Mouse (Mus musculus): ENCODE results near the gene Mrps7. TPM values are rescaled to one million over a fixed set of nuclear protein-coding genes. Genes with fewer than 3 reads are reported as not detected.

Mrps7 gene
- polyA plus RNA-seq, 1 experiment from 2014 or later: 49.5 TPM

DNA sequence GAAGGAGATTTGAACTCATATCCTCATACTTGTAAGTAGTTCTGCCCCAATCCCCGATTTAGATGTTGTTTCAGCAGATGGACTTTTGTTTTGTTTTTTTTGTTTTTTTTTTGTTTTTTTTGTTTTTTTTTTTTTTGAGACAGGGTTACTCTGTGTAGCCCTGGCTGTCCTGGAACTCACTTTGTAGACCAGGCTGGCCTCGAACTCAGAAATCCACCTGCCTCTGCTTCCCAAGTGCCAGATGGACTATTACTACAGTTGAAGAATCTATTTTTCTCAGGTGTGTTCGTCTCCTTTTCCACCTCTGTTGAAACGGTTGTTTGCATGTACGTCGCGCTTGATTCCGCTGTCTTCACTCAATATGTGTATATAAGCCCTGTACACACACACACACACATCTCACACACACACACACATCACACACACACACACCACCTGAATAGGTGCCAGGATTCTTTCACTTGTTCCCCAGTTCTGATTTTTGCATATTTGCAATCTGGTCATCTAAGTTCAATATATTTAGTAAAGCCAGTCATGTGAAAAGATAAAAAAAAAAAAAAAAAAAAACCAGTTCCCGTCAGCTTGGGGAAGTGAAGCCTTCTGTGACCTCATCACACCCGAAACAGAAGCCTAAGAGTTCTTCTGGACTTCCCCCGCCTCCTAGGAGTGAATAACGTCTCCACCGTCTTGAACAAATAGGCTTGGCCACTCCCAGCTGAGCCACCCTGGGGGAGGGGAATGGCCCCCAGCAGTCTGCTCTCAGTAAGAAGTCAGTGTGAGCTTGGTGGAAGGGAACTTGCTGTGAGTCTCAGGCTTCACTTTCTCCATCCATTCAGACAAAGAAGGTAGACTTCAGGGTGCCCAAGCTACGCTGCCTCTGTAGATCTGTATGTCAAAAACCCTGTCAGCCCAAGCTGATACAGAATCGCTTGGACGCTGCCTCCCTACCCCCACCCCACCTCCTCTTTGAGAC is 27.1 kb downstream of the Mrps7 start:
- WGBS (ENCODE audit: insufficient replicate concordance): 42% methylated on average over 16 of the region's 16 CpGs
- H3K4me3 ChIP-seq (replicated peaks): no peak overlapping the region
- H3K4me2 ChIP-seq: peak overlapping the region; percentile 41
- peak overlapping the region; percentile 51 for H3K27ac ChIP-seq (replicated peaks)
- no peaks in the 10 kb centered on the region for H3K9me3 ChIP-seq (replicated peaks)
- H3K27me3 ChIP-seq: no peaks in the 10 kb centered on the region
- no peak for ATAC-seq (ENCODE audit: insufficient read depth)
- no peaks in the 10 kb centered on the region for H3K36me3 ChIP-seq (replicated peaks)
- H3K9ac ChIP-seq: no peak overlapping the region
- peaks cover 42% of the 10 kb centered on the region for H3K4me1 ChIP-seq (replicated peaks)

DNA sequence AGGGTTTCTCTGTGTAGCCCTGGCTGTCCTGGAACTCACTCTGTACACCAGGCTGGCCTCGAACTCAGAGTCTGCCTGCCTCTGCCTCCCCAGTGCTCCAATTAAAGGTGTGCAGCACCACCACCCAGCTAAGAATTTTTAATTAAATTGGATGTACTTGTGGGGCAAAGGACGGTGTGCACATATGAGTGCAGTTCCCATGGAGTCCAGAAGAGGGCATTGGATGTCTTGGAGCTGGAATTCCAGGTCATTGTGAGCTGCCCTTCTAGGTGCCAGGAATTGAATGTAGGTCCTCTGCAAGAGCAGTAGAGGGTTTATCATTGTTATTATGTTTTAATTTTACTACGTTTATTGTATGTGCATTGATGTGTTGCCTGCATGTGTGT is 27.8 kb downstream of the Mrps7 start:
- peaks cover 36% of the 10 kb centered on the region for H3K4me1 ChIP-seq (replicated peaks)
- no peaks in the 10 kb centered on the region for H3K36me3 ChIP-seq (replicated peaks)
- H3K4me3 ChIP-seq (replicated peaks): no peak overlapping the region
- no peak overlapping the region for H3K9ac ChIP-seq
- H3K9me3 ChIP-seq (replicated peaks): no peaks in the 10 kb centered on the region
- WGBS (ENCODE audit: insufficient replicate concordance): 19% methylated on average over 3 of the region's 3 CpGs
- peak overlapping the region; percentile 51 for H3K27ac ChIP-seq (replicated peaks)
- ATAC-seq (ENCODE audit: insufficient read depth): no peak
- no peaks in the 10 kb centered on the region for H3K27me3 ChIP-seq
- peak overlapping the region; percentile 41; the same call in 1 of the 2 replicates for H3K4me2 ChIP-seq

DNA sequence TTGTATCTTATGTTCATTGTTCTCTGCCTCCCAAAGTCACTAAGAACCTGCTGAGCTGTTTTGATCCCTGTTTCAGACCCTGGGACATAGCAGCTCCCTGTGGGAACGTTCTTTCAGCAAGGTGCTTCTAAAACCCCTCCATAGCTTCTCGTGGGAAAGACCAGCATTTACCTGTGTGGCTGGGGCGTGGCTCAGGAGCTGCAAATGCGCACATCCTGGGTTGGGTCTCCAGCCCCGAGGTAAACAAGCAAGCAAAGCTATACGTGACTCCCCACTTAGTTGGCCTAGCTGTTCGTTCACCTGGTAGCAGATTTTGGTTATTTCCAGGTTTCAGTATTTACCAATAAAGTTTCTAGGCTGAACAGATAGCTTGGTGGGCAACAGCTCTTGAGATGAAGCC is 28.5 kb downstream of the Mrps7 start:
- no peaks in the 10 kb centered on the region for H3K27me3 ChIP-seq
- peaks cover 28% of the 10 kb centered on the region for H3K4me1 ChIP-seq (replicated peaks)
- H3K27ac ChIP-seq (replicated peaks): no peak overlapping the region
- 61% methylated on average over 7 of the region's 7 CpGs for WGBS (ENCODE audit: insufficient replicate concordance)
- no peak overlapping the region for H3K4me3 ChIP-seq (replicated peaks)
- H3K9me3 ChIP-seq (replicated peaks): no peaks in the 10 kb centered on the region
- ATAC-seq (ENCODE audit: insufficient read depth): no peak
- no peak overlapping the region for H3K4me2 ChIP-seq
- no peak overlapping the region for H3K9ac ChIP-seq
- no peaks in the 10 kb centered on the region for H3K36me3 ChIP-seq (replicated peaks)

DNA sequence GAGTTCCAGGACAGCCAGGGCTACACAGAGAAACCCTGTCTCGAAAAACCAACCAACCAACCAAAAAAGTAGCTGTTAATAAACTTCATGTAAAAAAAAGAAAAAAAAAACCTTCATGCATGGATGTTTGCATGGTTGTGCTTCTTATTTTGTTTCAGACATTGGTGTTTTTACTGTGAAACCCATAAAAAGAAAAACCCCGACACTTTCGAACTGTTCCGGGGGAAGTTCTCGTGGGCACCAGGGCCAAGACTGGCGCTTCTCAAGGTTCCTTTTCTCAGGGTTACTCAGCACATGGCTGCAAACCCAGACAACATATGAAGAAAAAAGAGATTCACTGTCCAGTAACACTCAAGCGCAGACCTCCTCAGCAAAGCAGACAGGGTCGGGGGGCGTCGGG is 29.1 kb downstream of the Mrps7 start:
- Histone ChIP-seq H3K27ac (replicated peaks) (no peak overlapping the region), H3K4me2 (no peak overlapping the region), H3K27me3 (no peaks in the 10 kb centered on the region), H3K9ac (no peak overlapping the region), H3K4me3 (replicated peaks) (no peak overlapping the region), H3K36me3 (replicated peaks) (no peaks in the 10 kb centered on the region), H3K9me3 (replicated peaks) (no peaks in the 10 kb centered on the region), H3K4me1 (replicated peaks) (peaks cover 22% of the 10 kb centered on the region)
- no peak for ATAC-seq (ENCODE audit: insufficient read depth)
- WGBS (ENCODE audit: insufficient replicate concordance): 56% methylated on average over 10 of the region's 10 CpGs

DNA sequence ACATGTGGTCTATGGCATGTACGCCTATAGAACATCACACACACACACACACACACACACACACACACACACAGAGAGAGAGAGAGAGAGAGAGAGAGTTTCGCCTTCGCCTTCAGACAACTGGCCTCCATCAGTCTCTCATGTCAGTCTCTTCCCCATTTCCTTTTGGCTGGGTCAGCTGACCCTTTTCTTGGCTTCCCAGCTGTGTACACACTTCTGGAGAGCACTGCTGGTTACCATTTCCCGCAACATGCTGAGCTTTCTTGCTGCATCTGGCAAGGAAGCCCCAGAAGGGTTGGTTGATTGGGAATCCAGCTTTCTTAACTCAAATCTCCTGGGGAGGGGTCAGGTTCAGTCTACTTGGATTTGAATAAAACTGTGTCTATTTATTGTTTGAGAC is 30.4 kb downstream of the Mrps7 start:
- no peak overlapping the region for H3K4me3 ChIP-seq (replicated peaks)
- no peak overlapping the region for H3K9ac ChIP-seq
- no peak for ATAC-seq (ENCODE audit: insufficient read depth)
- H3K27ac ChIP-seq (replicated peaks): no peak overlapping the region
- H3K9me3 ChIP-seq (replicated peaks): no peaks in the 10 kb centered on the region
- WGBS (ENCODE audit: insufficient replicate concordance): 64% methylated on average over 4 of the region's 4 CpGs
- no peak overlapping the region for H3K4me2 ChIP-seq
- no peaks in the 10 kb centered on the region for H3K36me3 ChIP-seq (replicated peaks)
- peaks cover 17% of the 10 kb centered on the region for H3K4me1 ChIP-seq (replicated peaks)
- no peaks in the 10 kb centered on the region for H3K27me3 ChIP-seq

DNA sequence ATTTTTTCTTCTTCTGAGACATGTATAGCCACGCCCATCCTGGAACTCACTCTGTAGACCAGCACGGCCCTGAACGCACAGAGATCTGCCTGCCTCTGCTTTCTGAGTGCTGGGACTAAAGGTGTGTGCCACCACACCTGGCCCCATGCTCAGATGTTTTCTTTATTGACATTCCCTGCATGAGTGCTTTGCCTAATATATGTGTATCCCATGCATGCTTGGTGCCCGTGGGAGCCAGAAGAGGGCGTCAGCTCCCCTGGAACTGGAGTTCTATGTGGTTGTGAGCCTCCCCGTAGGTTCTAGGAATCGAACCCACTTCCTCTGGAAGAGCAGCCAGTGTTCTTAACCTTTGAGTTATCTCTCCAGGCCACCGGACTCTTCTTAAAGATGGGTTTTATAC is 31.3 kb downstream of the Mrps7 start:
- Histone ChIP-seq H3K27me3 (no peaks in the 10 kb centered on the region), H3K9me3 (replicated peaks) (no peaks in the 10 kb centered on the region), H3K4me2 (no peak overlapping the region), H3K27ac (replicated peaks) (no peak overlapping the region), H3K4me1 (replicated peaks) (peaks cover 13% of the 10 kb centered on the region), H3K9ac (no peak overlapping the region), H3K36me3 (replicated peaks) (no peaks in the 10 kb centered on the region), H3K4me3 (replicated peaks) (no peak overlapping the region)
- no peak for ATAC-seq (ENCODE audit: insufficient read depth)
- 66% methylated on average over 8 of the region's 8 CpGs for WGBS (ENCODE audit: insufficient replicate concordance)

DNA sequence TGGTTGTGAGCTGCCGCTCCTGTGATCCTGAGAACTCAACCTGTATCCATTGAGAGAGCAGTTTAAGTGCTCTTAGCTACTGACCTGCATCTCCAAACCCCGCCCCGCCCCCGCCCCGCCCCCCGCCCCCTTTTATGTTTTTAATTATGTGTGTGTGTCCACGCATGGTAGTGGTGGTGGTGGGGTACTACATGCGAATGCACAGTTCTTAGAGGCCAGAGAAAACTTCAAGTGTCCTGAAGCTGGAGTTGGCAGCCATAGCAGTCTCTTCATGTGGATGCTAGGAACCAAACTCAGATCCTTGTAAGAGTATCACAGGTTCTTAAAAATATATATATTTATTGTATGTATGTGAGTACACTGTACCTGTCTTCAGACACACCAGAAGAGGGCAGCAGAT is 31.8 kb downstream of the Mrps7 start:
- no peaks in the 10 kb centered on the region for H3K36me3 ChIP-seq (replicated peaks)
- H3K9me3 ChIP-seq (replicated peaks): no peaks in the 10 kb centered on the region
- no peaks in the 10 kb centered on the region for H3K27me3 ChIP-seq
- 55% methylated on average over 8 of the region's 8 CpGs for WGBS (ENCODE audit: insufficient replicate concordance)
- H3K4me2 ChIP-seq: no peak overlapping the region
- H3K4me3 ChIP-seq (replicated peaks): no peak overlapping the region
- no peak for ATAC-seq (ENCODE audit: insufficient read depth)
- H3K4me1 ChIP-seq (replicated peaks): peaks cover 13% of the 10 kb centered on the region
- no peak overlapping the region for H3K9ac ChIP-seq
- no peak overlapping the region for H3K27ac ChIP-seq (replicated peaks)

DNA sequence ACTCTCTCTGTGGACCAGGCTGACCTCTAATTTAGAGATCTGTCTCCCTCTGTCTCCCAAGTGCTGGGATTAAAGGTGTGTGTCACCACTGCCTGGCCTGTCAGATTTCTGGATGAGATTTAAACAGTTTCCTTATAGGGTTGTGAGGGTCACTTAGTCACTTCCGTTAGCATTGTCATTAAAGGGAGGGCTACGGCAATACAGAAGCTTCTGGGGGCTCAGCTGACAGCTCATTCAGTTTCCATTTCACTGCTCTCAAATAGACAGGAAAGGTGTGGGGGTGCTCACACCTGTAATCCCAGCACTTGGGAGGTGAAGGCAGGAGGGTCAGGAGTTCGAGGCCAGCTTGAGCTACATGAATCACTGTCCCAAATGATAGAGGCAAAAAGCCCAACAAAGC is 33.2 kb downstream of the Mrps7 start:
- Histone ChIP-seq H3K9me3 (replicated peaks) (no peaks in the 10 kb centered on the region), H3K9ac (no peak overlapping the region), H3K4me1 (replicated peaks) (peaks cover 13% of the 10 kb centered on the region), H3K27ac (replicated peaks) (no peak overlapping the region), H3K36me3 (replicated peaks) (no peaks in the 10 kb centered on the region), H3K4me3 (replicated peaks) (no peak overlapping the region), H3K4me2 (no peak overlapping the region), H3K27me3 (no peaks in the 10 kb centered on the region)
- 62% methylated on average over 3 of the region's 3 CpGs for WGBS (ENCODE audit: insufficient replicate concordance)
- ATAC-seq (ENCODE audit: insufficient read depth): no peak

DNA sequence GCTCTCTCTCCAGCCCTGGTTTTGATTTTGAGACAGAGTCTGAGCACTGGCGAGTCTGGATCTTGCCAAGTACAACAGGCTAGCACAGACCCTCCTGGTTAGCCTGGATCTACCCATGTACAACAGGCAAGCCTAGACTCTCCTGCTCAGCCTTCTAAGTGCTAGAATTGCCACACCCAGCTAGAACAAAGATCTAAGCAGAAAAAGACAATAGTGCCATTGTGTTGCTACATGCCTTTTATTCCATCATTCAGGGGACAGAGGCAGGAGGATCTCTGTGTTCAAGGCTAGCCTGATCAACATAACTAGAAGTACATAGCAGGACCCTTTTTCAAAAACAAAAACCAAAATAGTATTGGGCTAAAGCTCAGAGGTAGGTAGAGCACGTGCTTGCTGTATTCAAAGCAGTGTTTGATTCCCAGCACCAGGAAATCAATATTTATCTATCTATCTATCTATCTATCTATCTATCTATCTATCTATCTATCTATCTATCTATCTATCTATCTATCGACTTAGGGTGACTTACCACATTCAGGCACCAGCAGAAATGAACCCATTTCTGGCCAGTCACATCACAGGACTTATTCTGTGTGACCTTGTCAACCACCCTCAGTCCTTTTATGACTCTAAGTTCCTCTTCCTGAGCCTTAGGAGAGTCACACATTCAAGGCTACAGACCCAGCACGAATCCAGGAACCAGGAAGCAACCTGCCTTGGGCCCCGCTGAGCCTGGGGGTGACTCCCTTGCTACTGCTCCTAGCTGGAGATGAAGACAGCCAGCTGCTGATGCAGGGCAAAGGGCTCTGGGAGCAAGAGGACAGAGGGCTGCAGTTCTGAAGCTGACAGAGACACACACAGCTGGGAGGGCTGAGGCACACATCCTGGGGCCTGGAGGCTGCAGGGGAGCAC is 35.0 kb downstream of the Mrps7 start:
- WGBS (ENCODE audit: insufficient replicate concordance): 43% methylated on average over 5 of the region's 5 CpGs
- ATAC-seq (ENCODE audit: insufficient read depth): no peak
- Histone ChIP-seq H3K9me3 (replicated peaks) (no peaks in the 10 kb centered on the region), H3K27me3 (no peaks in the 10 kb centered on the region), H3K4me1 (replicated peaks) (peaks cover 16% of the 10 kb centered on the region), H3K9ac (no peak overlapping the region), H3K4me3 (replicated peaks) (no peak overlapping the region), H3K4me2 (no peak overlapping the region), H3K36me3 (replicated peaks) (peaks cover 5% of the 10 kb centered on the region), H3K27ac (replicated peaks) (no peak overlapping the region; the same call in 1 of the 2 replicates)

DNA sequence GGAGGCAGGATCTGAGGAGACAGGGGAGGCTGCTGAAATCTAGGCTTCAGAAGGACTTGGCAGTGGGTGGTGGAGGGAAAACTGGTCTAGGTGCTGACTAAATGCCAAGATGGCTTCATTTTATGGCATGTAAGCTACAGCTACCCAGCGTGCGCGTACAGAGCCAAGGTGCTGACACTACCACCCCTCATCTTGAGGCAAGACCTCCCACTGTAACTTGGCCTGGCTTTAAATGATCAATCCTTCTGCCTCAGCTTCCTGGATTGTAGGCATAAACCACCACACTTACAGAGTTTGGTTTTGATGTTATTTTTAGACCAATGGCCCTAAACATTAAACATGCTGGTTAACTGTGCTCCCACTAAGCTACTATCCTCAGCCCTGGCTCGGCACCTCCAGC is 35.8 kb downstream of the Mrps7 start:
- H3K27ac ChIP-seq (replicated peaks): no peak overlapping the region; the same call in 1 of the 2 replicates
- no peak for ATAC-seq (ENCODE audit: insufficient read depth)
- WGBS (ENCODE audit: insufficient replicate concordance): 73% methylated on average over 4 of the region's 4 CpGs

DNA sequence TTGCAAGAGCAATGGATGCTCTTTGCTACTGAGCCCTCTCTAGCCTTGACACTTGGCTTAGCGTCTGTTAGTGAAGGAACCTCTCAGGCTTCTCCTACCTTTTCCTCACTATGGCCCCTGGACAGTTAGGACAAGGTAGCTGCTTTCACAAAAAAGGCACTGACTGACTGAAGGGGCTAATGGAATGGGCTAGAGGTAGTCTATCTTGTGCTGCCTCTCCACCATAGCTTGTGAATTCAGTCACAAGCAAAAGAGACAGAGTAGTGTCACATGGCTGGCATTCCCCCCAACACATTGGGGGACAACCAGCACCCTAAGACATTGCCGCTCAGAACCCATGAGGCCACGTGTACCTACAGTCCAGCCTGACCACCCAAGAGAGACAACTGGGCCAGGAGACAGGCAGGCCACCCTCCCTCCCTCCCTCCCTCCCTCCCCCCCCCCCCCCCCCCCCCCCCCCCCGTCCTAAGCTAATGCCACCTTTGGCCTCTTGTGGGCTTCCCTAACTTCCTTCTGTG is 36.6 kb downstream of the Mrps7 start:
- H3K9ac ChIP-seq: no peak overlapping the region
- WGBS (ENCODE audit: insufficient replicate concordance): 48% methylated on average over 3 of the region's 4 CpGs
- no peak overlapping the region for H3K27ac ChIP-seq (replicated peaks)
- no peak for ATAC-seq (ENCODE audit: insufficient read depth)
- no peaks in the 10 kb centered on the region for H3K9me3 ChIP-seq (replicated peaks)
- H3K4me3 ChIP-seq (replicated peaks): no peak overlapping the region
- peaks cover 16% of the 10 kb centered on the region for H3K4me1 ChIP-seq (replicated peaks)
- H3K4me2 ChIP-seq: no peak overlapping the region
- no peaks in the 10 kb centered on the region for H3K27me3 ChIP-seq
- peaks cover 17% of the 10 kb centered on the region for H3K36me3 ChIP-seq (replicated peaks)

More for the DNA sequence above, 35.8 kb downstream of the Mrps7 start:
- no peak overlapping the region for H3K9ac ChIP-seq
- peaks cover 10% of the 10 kb centered on the region for H3K36me3 ChIP-seq (replicated peaks)
- no peaks in the 10 kb centered on the region for H3K27me3 ChIP-seq
- H3K4me3 ChIP-seq (replicated peaks): no peak overlapping the region
- peaks cover 16% of the 10 kb centered on the region for H3K4me1 ChIP-seq (replicated peaks)
- no peak overlapping the region for H3K4me2 ChIP-seq
- H3K9me3 ChIP-seq (replicated peaks): no peaks in the 10 kb centered on the region
